Mouse (Mus musculus) bone marrow, adult 2 months (tissue): Measurements from ENCODE around the gene Rassf4.

Experiments used
- CTCF ChIP-seq: fragments of 200-500 bp; IDR thresholded peaks from 2 replicates; pipeline ENCODE4 v1.5.1; 2011; ENCODE audit warnings: low read length, control low read depth; ENCODE audit not compliant: control insufficient read depth, insufficient read depth
- POLR2A ChIP-seq: fragments of 200-500 bp; IDR thresholded peaks from 2 replicates; pipeline ENCODE4 v1.6.1; 2011; ENCODE audit warnings: low read depth, mild to moderate bottlenecking, control low read depth, low read length, borderline replicate concordance; ENCODE audit not compliant: control insufficient read depth

DNA sequence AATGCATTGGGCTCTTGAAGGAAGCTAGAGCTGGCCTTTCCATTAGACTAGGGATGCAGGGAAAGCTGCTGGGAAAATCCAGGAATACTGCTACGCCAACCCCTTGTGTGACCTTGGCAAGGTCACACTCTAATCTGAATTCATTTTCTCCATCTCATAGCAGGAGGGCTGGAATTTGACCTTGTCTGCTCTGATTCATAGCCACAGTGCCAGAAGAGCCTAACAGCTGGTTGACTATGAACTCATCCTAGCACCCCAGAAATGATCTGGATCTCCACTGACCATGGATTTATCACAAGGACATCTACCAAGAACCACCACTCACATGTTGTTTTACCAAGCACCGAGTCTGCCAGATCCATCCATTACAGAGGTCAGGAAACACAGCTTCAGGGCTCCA is 41.4 kb upstream of the Rassf4 start:
- TF ChIP-seq CTCF (no peak), POLR2A (no peak)
